Mouse (Mus musculus) liver, postnatal 0 days (tissue): Measurements from ENCODE around the gene Atp5s.

ENCODE experiments used
- CTCF ChIP-seq: sonication (generic); IDR thresholded peaks from 2 replicates; pipeline ENCODE4 v1.5.1; 2016; ENCODE audit warnings: antibody characterized with exemption, low read depth
- EP300 ChIP-seq: IDR thresholded peaks from 2 replicates; pipeline ENCODE4 v1.6.1; 2016; ENCODE audit warnings: antibody characterized with exemption, low read depth, mild to moderate bottlenecking

- TF ChIP-seq CTCF (no peak), EP300 (no peak)
Measured at GRCm38 (mm10) chr12:69744138-69744537, 19.4 kb downstream of the Atp5s start.
